Mouse (Mus musculus): ENCODE results near the gene Epha2. TPM values are rescaled to one million over a fixed set of nuclear protein-coding genes. Genes with fewer than 3 reads are reported as not detected.

Gene Epha2
- total RNA-seq, 1 experiment = 256 TPM

- TF ChIP-seq ZC3H11A (IDR thresholded peaks at IDR 0.05; ENCODE audit: borderline replicate concordance, low read depth, low read length) (no peak), HCFC1 (IDR thresholded peaks at IDR 0.05; ENCODE audit: borderline replicate concordance, insufficient read depth, low read length) (no peak), MAFK (IDR thresholded peaks at IDR 0.05; ENCODE audit: insufficient read depth, low read depth, low read length) (no peak), CHD2 (IDR thresholded peaks at IDR 0.05; ENCODE audit: low read depth, low read length) (no peak), ZNF384 (IDR thresholded peaks at IDR 0.05; ENCODE audit: low read depth, low read length) (no peak)
- H3K4me3 ChIP-seq (ENCODE audit: insufficient read depth in 1 of 2, low read depth in 1 of 2, low read length in 2 of 2, poor library complexity in 1 of 2, severe bottlenecking in 1 of 2) = peak overlapping the region; percentile 4 to 23; a peak in 3 of 4 replicates
- no peaks in the 10 kb centered on the region for H3K9me3 ChIP-seq (ENCODE audit: control insufficient read depth, insufficient read depth, low read depth, low read length)
- DNase-seq (ENCODE audit: low read depth, low spot score) = peak; percentile 74
- in situ Hi-C loops (cut with MboI; ENCODE audit: low sequenced_read_pairs in 2 of 2, unreplicated experiment in 2 of 2) = loop anchor here in 1 of 2 experiments (10.0 kb wide), 1 partner anchor 281 kb away; no protein-coding TSS in a partner anchor
- no peaks in the 10 kb centered on the region for H3K36me3 ChIP-seq (ENCODE audit: control insufficient read depth, insufficient read depth, low read length, poor library complexity, severe bottlenecking)
- peaks cover 11 to 29% of the 10 kb centered on the region in 2 experiments; a peak in 3 of 4 replicates for H3K4me1 ChIP-seq (ENCODE audit: control insufficient read depth in 2 of 2, insufficient read depth in 2 of 2, low read length in 2 of 2, poor library complexity in 1 of 2)
- H3K9ac ChIP-seq (ENCODE audit: insufficient read depth, low read depth, low read length, poor library complexity, severe bottlenecking) = peak overlapping the region; percentile 84
- peak overlapping the region; percentile 100 for H3K27ac ChIP-seq (ENCODE audit: insufficient read depth, low read depth, low read length, poor library complexity, severe bottlenecking)
These were observed 17.1 kb upstream of the Epha2 start for GRCm38 (mm10) chr4:141283879-141284411.

DNA sequence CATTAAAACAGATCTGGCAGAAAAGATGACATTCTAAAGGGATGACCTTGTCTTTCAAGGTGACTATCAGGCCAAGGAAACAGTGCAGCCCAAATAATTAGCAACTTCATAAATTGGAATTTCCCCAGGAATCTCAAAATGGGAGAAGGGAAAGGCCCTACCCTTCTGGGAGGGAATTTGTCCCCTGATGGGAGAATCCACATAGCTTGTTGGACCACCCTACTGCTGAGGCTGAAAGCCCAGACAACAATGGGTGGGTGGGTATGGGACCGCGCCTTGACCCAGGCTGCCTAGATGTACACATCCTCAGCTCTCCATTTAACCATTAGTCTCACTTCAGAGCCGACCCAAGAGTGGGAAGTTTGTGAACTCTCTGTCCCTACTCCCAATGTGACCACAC, 16.6 kb upstream of the Epha2 start:
- H3K9me3 ChIP-seq (ENCODE audit: control insufficient read depth, insufficient read depth, low read depth, low read length) = no peaks in the 10 kb centered on the region
- in situ Hi-C loops (cut with MboI; ENCODE audit: low sequenced_read_pairs in 2 of 2, unreplicated experiment in 2 of 2) = loop anchor here in 1 of 2 experiments (10.0 kb wide), 1 partner anchor 280 kb away; no protein-coding TSS in a partner anchor
- H3K4me3 ChIP-seq (ENCODE audit: insufficient read depth in 1 of 2, low read depth in 1 of 2, low read length in 2 of 2, poor library complexity in 1 of 2, severe bottlenecking in 1 of 2) = peak overlapping the region; percentile 4 to 50; a peak in 3 of 4 replicates
- H3K36me3 ChIP-seq (ENCODE audit: control insufficient read depth, insufficient read depth, low read length, poor library complexity, severe bottlenecking) = no peaks in the 10 kb centered on the region
- 0 out of 2 replicates have a peak, but pooled peaks have one; percentile 2 for TF ChIP-seq MAFK (IDR thresholded peaks at IDR 0.05; ENCODE audit: insufficient read depth, low read depth, low read length)
- TF ChIP-seq ZNF384 (IDR thresholded peaks at IDR 0.05; ENCODE audit: low read depth, low read length) = no peak
- DNase-seq (ENCODE audit: low read depth, low spot score) = peak; percentile 73
- H3K27ac ChIP-seq (ENCODE audit: insufficient read depth, low read depth, low read length, poor library complexity, severe bottlenecking) = peak overlapping the region; percentile 100
- peaks cover 9 to 29% of the 10 kb centered on the region in 2 experiments; a peak in 3 of 4 replicates for H3K4me1 ChIP-seq (ENCODE audit: control insufficient read depth in 2 of 2, insufficient read depth in 2 of 2, low read length in 2 of 2, poor library complexity in 1 of 2)
- H3K9ac ChIP-seq (ENCODE audit: insufficient read depth, low read depth, low read length, poor library complexity, severe bottlenecking) = peak overlapping the region; percentile 84

DNA sequence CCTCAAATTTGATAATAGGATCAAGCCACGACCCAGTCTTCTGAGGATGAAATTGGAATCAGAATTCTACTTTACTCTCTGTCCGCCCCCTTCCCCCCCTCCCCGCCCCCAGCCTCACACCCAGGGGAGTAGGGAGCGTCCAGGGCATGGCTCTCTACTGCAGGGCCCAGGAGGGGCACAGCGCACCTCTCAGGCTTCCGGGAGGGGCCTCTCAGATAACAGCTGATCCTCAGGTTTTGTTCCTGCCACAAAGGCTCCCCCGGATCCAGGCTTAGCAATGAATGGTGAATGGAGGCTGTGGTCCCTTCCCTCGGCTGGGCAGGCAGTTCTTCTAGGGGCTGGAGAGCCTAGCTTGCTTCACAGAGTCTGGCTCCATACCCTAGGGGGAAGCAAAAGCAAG, 15.9 kb upstream of the Epha2 start:
- H3K4me3 ChIP-seq (ENCODE audit: insufficient read depth in 1 of 2, low read depth in 1 of 2, low read length in 2 of 2, poor library complexity in 1 of 2, severe bottlenecking in 1 of 2) = peak overlapping the region; percentile 21 to 50
- no peaks in the 10 kb centered on the region for H3K9me3 ChIP-seq (ENCODE audit: control insufficient read depth, insufficient read depth, low read depth, low read length)
- peak overlapping the region; percentile 100 for H3K27ac ChIP-seq (ENCODE audit: insufficient read depth, low read depth, low read length, poor library complexity, severe bottlenecking)
- in situ Hi-C loops (cut with MboI; ENCODE audit: low sequenced_read_pairs in 2 of 2, unreplicated experiment in 2 of 2) = loop anchor here in 1 of 2 experiments (10.0 kb wide), 1 partner anchor 280 kb away; no protein-coding TSS in a partner anchor
- H3K9ac ChIP-seq (ENCODE audit: insufficient read depth, low read depth, low read length, poor library complexity, severe bottlenecking) = peak overlapping the region; percentile 84
- H3K4me1 ChIP-seq (ENCODE audit: control insufficient read depth in 2 of 2, insufficient read depth in 2 of 2, low read length in 2 of 2, poor library complexity in 1 of 2) = peaks cover 11 to 27% of the 10 kb centered on the region in 2 experiments; a peak in 3 of 4 replicates
- no peak for TF ChIP-seq HCFC1 (IDR thresholded peaks at IDR 0.05; ENCODE audit: borderline replicate concordance, insufficient read depth, low read length)
- no peak for TF ChIP-seq ZC3H11A (IDR thresholded peaks at IDR 0.05; ENCODE audit: borderline replicate concordance, low read depth, low read length)
- no peak for TF ChIP-seq ZNF384 (IDR thresholded peaks at IDR 0.05; ENCODE audit: low read depth, low read length)
- no peak for TF ChIP-seq MAFK (IDR thresholded peaks at IDR 0.05; ENCODE audit: insufficient read depth, low read depth, low read length)
- TF ChIP-seq CHD2 (IDR thresholded peaks at IDR 0.05; ENCODE audit: low read depth, low read length) = no peak
- H3K36me3 ChIP-seq (ENCODE audit: control insufficient read depth, insufficient read depth, low read length, poor library complexity, severe bottlenecking) = no peaks in the 10 kb centered on the region
- DNase-seq (ENCODE audit: low read depth, low spot score) = no peak

DNA sequence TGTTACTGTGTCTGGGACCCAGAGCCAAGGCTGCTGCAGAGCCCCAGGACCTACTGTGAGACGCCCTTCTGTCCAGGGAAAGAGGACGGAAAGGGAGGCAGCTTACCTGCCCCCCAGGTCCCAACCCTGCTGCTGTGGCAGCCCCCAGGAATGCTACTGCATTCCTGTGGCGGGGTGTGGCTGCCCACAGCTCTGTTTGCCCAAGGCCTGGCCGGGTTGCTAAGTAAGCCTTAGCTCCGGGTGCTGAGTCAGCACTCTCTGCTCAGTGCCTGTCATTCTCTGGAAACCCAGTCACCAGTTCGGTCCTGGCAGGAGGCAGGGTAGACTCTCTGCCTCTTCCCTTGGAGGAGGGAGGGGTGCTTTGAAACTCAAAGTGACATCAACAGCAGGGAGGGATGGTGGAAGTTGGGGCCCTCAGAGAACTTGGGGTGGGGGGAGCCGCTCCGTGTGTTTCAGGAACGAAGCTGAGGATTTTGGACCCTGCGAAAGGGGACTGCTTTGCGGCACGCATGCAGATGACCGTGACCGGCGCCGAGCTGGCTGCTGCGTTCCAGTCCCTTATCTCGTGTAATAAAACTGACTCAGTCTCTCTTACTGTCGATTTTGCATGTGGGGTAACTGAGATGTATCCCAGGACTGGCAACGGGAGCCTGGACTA, 14.1 kb upstream of the Epha2 start:
- peak overlapping the region; percentile 80 for H3K9ac ChIP-seq (ENCODE audit: insufficient read depth, low read depth, low read length, poor library complexity, severe bottlenecking)
- H3K4me3 ChIP-seq (ENCODE audit: insufficient read depth in 1 of 2, low read depth in 1 of 2, low read length in 2 of 2, poor library complexity in 1 of 2, severe bottlenecking in 1 of 2) = peak overlapping the region; percentile 30 to 47; a peak in 3 of 4 replicates
- in situ Hi-C loops (cut with MboI; ENCODE audit: low sequenced_read_pairs in 2 of 2, unreplicated experiment in 2 of 2) = loop anchor here in 1 of 2 experiments (10.0 kb wide), 1 partner anchor 278 kb away; no protein-coding TSS in a partner anchor
- peak overlapping the region; percentile 99 for H3K27ac ChIP-seq (ENCODE audit: insufficient read depth, low read depth, low read length, poor library complexity, severe bottlenecking)
- H3K4me1 ChIP-seq (ENCODE audit: control insufficient read depth in 2 of 2, insufficient read depth in 2 of 2, low read length in 2 of 2, poor library complexity in 1 of 2) = peaks cover 11 to 29% of the 10 kb centered on the region in 2 experiments; a peak in 3 of 4 replicates
- no peaks in the 10 kb centered on the region for H3K36me3 ChIP-seq (ENCODE audit: control insufficient read depth, insufficient read depth, low read length, poor library complexity, severe bottlenecking)
- no peaks in the 10 kb centered on the region for H3K9me3 ChIP-seq (ENCODE audit: control insufficient read depth, insufficient read depth, low read depth, low read length)
- TF ChIP-seq HCFC1 (IDR thresholded peaks at IDR 0.05; ENCODE audit: borderline replicate concordance, insufficient read depth, low read length) (no peak), ZC3H11A (IDR thresholded peaks at IDR 0.05; ENCODE audit: borderline replicate concordance, low read depth, low read length) (no peak), MAFK (IDR thresholded peaks at IDR 0.05; ENCODE audit: insufficient read depth, low read depth, low read length) (peak; percentile 100)
- DNase-seq (ENCODE audit: low read depth, low spot score) = peak; percentile 83
